Mouse (Mus musculus) CH12.LX (cell line): ENCODE measurements at regions not wholly inside any gene's neighbourhood (a gene's known extent, or its start where the extent isn't known, plus 50 kb on each side); places are given as distances from the start of the nearest gene placed in this dataset.

Source experiments
- DNase-seq: peaks from one replicate; pipeline ENCODE4 v3.0.0-alpha.2; 2013; ENCODE audit errors: extremely low read depth
- H3K27ac ChIP-seq: 2 replicates; pipeline ENCODE4 v1.5.1; 2012; ENCODE audit warnings: low read depth, mild to moderate bottlenecking, control low read depth, moderate library complexity; ENCODE audit not compliant: insufficient read depth
- H3K27me3 ChIP-seq: replicated peaks from 2 replicates; pipeline ENCODE3; 2012; ENCODE audit warnings: inconsistent platforms
- H3K36me3 ChIP-seq, 2 experiments: replicated peaks in 1 of 2; 2 replicates each; pipeline versions ENCODE3 to v1.6.1; 2012; ENCODE audit warnings: inconsistent platforms in 1 of 2, low read length in 1 of 2, mild to moderate bottlenecking in 1 of 2, mixed read lengths in 1 of 2, moderate library complexity in 1 of 2; ENCODE audit not compliant: control insufficient read depth in 1 of 2, insufficient read depth in 1 of 2
- H3K4me1 ChIP-seq, 2 experiments: 2 replicates each; pipeline ENCODE4 v1.6.1; 2012; ENCODE audit warnings: inconsistent platforms in 1 of 2, moderate library complexity in 1 of 2; ENCODE audit not compliant: insufficient read depth in 2 of 2, control insufficient read depth in 1 of 2
- H3K4me2 ChIP-seq: 2 replicates; pipeline ENCODE4 v1.6.1; 2012; ENCODE audit warnings: low read depth, mild to moderate bottlenecking, control low read depth; ENCODE audit not compliant: poor library complexity, insufficient read depth, severe bottlenecking
- H3K4me3 ChIP-seq, 3 experiments: fragments of 150-350 bp in 1 of 3; sonication (generic) in 1 of 3; replicated peaks in 1 of 3; 2 replicates each; pipeline versions ENCODE3 to v1.5.1; 2011 to 2012; ENCODE audit warnings: low read depth in 2 of 3, low read length in 2 of 3, mild to moderate bottlenecking in 2 of 3, moderate library complexity in 2 of 3, control low read depth in 1 of 3, improper control_type of control experiment in 1 of 3, inconsistent platforms in 1 of 3, mixed read lengths in 1 of 3; ENCODE audit not compliant: poor library complexity in 1 of 3
- H3K79me2 ChIP-seq: replicated peaks from 2 replicates; pipeline ENCODE4 v1.6.1; 2012; ENCODE audit warnings: mild to moderate bottlenecking, moderate library complexity; ENCODE audit not compliant: control insufficient read depth, poor library complexity, insufficient read depth, severe bottlenecking; ENCODE audit errors: extremely low read depth
- H3K9ac ChIP-seq: 2 replicates; pipeline ENCODE4 v1.6.1; 2012; ENCODE audit warnings: low read depth, mild to moderate bottlenecking, control low read depth, moderate library complexity; ENCODE audit not compliant: insufficient read depth
- H3K9me3 ChIP-seq: replicated peaks from 2 replicates; pipeline ENCODE3; 2012; ENCODE audit warnings: low read length, inconsistent platforms, mixed read lengths
- BHLHE40 ChIP-seq: IDR thresholded peaks from 2 replicates; pipeline ENCODE4 v1.6.1; 2011; ENCODE audit warnings: mild to moderate bottlenecking, low read depth, low read length, improper control_type of control experiment
- CHD1 ChIP-seq: IDR thresholded peaks from 2 replicates; pipeline ENCODE4 v1.6.1; 2012; ENCODE audit warnings: low read depth, low read length, improper control_type of control experiment, inconsistent platforms
- CHD2 ChIP-seq: IDR thresholded peaks from 2 replicates; pipeline ENCODE4 v1.6.1; 2011; ENCODE audit warnings: low read length, improper control_type of control experiment
- CTCF ChIP-seq, 2 experiments: IDR thresholded peaks in 1 of 2; conservative IDR thresholded peaks in 1 of 2; 2 replicates each; pipeline ENCODE4 v1.5.1; 2011 to 2012; ENCODE audit warnings: low read depth in 2 of 2, low read length in 2 of 2, improper control_type of control experiment in 1 of 2, inconsistent platforms in 1 of 2, mild to moderate bottlenecking in 1 of 2, moderate library complexity in 1 of 2
- E2F4 ChIP-seq: IDR thresholded peaks from 2 replicates; pipeline ENCODE4 v1.6.1; 2011; ENCODE audit warnings: low read depth, low read length, improper control_type of control experiment; ENCODE audit not compliant: insufficient replicate concordance
- ELF1 ChIP-seq: IDR thresholded peaks from 2 replicates; pipeline ENCODE4 v1.6.1; 2014; ENCODE audit warnings: low read depth, mild to moderate bottlenecking, inconsistent platforms, low read length, improper control_type of control experiment
- EP300 ChIP-seq: IDR thresholded peaks from 2 replicates; pipeline ENCODE4 v1.6.1; 2011; ENCODE audit warnings: low read length, improper control_type of control experiment
- ETS1 ChIP-seq: conservative IDR thresholded peaks from 2 replicates; pipeline ENCODE4 v1.6.1; 2012; ENCODE audit warnings: low read depth, mild to moderate bottlenecking, inconsistent platforms, low read length, improper control_type of control experiment, moderate library complexity
- GABPA ChIP-seq: IDR thresholded peaks from 2 replicates; pipeline ENCODE4 v1.6.1; 2012; ENCODE audit warnings: low read depth, low read length, improper control_type of control experiment, inconsistent platforms; ENCODE audit not compliant: insufficient replicate concordance
- HCFC1 ChIP-seq: IDR thresholded peaks from 2 replicates; pipeline ENCODE4 v1.6.1; 2012; ENCODE audit warnings: low read depth, mild to moderate bottlenecking, inconsistent platforms, low read length, improper control_type of control experiment
- IRF4 ChIP-seq: IDR thresholded peaks from 2 replicates; pipeline ENCODE4 v1.6.1; 2014; ENCODE audit warnings: low read depth, mild to moderate bottlenecking, inconsistent platforms, low read length, improper control_type of control experiment
- JUN ChIP-seq: IDR thresholded peaks from 2 replicates; pipeline ENCODE4 v1.6.1; 2011; ENCODE audit warnings: low read depth, mild to moderate bottlenecking, low read length, improper control_type of control experiment, moderate library complexity; ENCODE audit not compliant: insufficient read depth
- JUND ChIP-seq: conservative IDR thresholded peaks from 2 replicates; pipeline ENCODE4 v1.6.1; 2011; ENCODE audit warnings: low read depth, low read length, improper control_type of control experiment
- KAT2A ChIP-seq: IDR thresholded peaks from 2 replicates; pipeline ENCODE4 v1.6.1; 2012; ENCODE audit warnings: low read length, improper control_type of control experiment, inconsistent platforms; ENCODE audit not compliant: insufficient replicate concordance
- MAFK ChIP-seq: IDR thresholded peaks from 2 replicates; pipeline ENCODE4 v1.6.1; 2011; ENCODE audit warnings: low read length, improper control_type of control experiment; ENCODE audit not compliant: insufficient replicate concordance
- MAX ChIP-seq: IDR thresholded peaks from 2 replicates; pipeline ENCODE4 v1.6.1; 2011; ENCODE audit warnings: low read length, improper control_type of control experiment
- MAZ ChIP-seq: IDR thresholded peaks from 2 replicates; pipeline ENCODE4 v1.6.1; 2012; ENCODE audit warnings: low read depth, mild to moderate bottlenecking, inconsistent platforms, low read length, improper control_type of control experiment, moderate library complexity
- MEF2A ChIP-seq: IDR thresholded peaks from 2 replicates; pipeline ENCODE4 v1.6.1; 2014; ENCODE audit warnings: low read depth, mild to moderate bottlenecking, inconsistent platforms, low read length, improper control_type of control experiment, borderline replicate concordance
- MXI1 ChIP-seq: IDR thresholded peaks from 2 replicates; pipeline ENCODE4 v1.6.1; 2011; ENCODE audit warnings: mild to moderate bottlenecking, low read depth, low read length, improper control_type of control experiment
- MYC ChIP-seq: IDR thresholded peaks from 2 replicates; pipeline ENCODE4 v1.6.1; 2011; ENCODE audit warnings: low read depth, mild to moderate bottlenecking, improper control_type of control experiment, low read length
- NELFE ChIP-seq: IDR thresholded peaks from 2 replicates; pipeline ENCODE4 v1.6.1; 2011; ENCODE audit warnings: low read depth, low read length, improper control_type of control experiment
- NRF1 ChIP-seq: IDR thresholded peaks from 2 replicates; pipeline ENCODE4 v1.6.1; 2014; ENCODE audit warnings: low read depth, mild to moderate bottlenecking, inconsistent platforms, low read length, improper control_type of control experiment, moderate library complexity
- PAX5 ChIP-seq: IDR thresholded peaks from 2 replicates; pipeline ENCODE4 v1.6.1; 2012; ENCODE audit warnings: low read length, inconsistent platforms, mixed read lengths
- POLR2A ChIP-seq: IDR thresholded peaks from 2 replicates; pipeline ENCODE4 v1.6.1; 2011; ENCODE audit warnings: low read depth, mild to moderate bottlenecking, improper control_type of control experiment, low read length
- POLR2AphosphoS2 ChIP-seq: IDR thresholded peaks from 2 replicates; pipeline ENCODE4 v1.6.1; 2011; ENCODE audit warnings: low read depth, low read length, improper control_type of control experiment
- RAD21 ChIP-seq: IDR thresholded peaks from 2 replicates; pipeline ENCODE4 v1.6.1; 2011; ENCODE audit warnings: low read depth, mild to moderate bottlenecking, low read length, improper control_type of control experiment, moderate library complexity
- RCOR1 ChIP-seq: conservative IDR thresholded peaks from 2 replicates; pipeline ENCODE4 v1.6.1; 2012; ENCODE audit warnings: low read depth, mild to moderate bottlenecking, inconsistent platforms, low read length, improper control_type of control experiment
- SIN3A ChIP-seq: IDR thresholded peaks from 2 replicates; pipeline ENCODE4 v1.6.1; 2012; ENCODE audit warnings: low read length, improper control_type of control experiment, inconsistent platforms
- SMC3 ChIP-seq: IDR thresholded peaks from 2 replicates; pipeline ENCODE4 v1.6.1; 2011; ENCODE audit warnings: low read depth, low read length, improper control_type of control experiment
- TBP ChIP-seq: conservative IDR thresholded peaks from 2 replicates; pipeline ENCODE4 v1.6.1; 2011; ENCODE audit warnings: low read depth, low read length, improper control_type of control experiment
- TCF12 ChIP-seq: IDR thresholded peaks from 2 replicates; pipeline ENCODE4 v1.6.1; 2014; ENCODE audit warnings: low read depth, mild to moderate bottlenecking, inconsistent platforms, low read length, improper control_type of control experiment
- UBTF ChIP-seq: IDR thresholded peaks from 2 replicates; pipeline ENCODE4 v1.6.1; 2012; ENCODE audit warnings: low read depth, mild to moderate bottlenecking, inconsistent platforms, low read length, improper control_type of control experiment, moderate library complexity
- USF1 ChIP-seq: IDR thresholded peaks from 2 replicates; pipeline ENCODE4 v1.6.1; 2014; ENCODE audit warnings: low read depth, mild to moderate bottlenecking, inconsistent platforms, low read length, improper control_type of control experiment
- USF2 ChIP-seq: conservative IDR thresholded peaks from 2 replicates; pipeline ENCODE4 v1.6.1; 2011; ENCODE audit warnings: low read depth, low read length, improper control_type of control experiment
- ZC3H11A ChIP-seq: IDR thresholded peaks from 2 replicates; pipeline ENCODE4 v1.6.1; 2012; ENCODE audit warnings: low read depth, mild to moderate bottlenecking, inconsistent platforms, low read length, improper control_type of control experiment
- ZKSCAN1 ChIP-seq: IDR thresholded peaks from 2 replicates; pipeline ENCODE4 v1.6.1; 2012; ENCODE audit warnings: low read depth, inconsistent platforms, low read length, improper control_type of control experiment, borderline replicate concordance
- ZMIZ1 ChIP-seq: IDR thresholded peaks from 2 replicates; pipeline ENCODE4 v1.6.1; 2012; ENCODE audit warnings: low read depth, mild to moderate bottlenecking, inconsistent platforms, low read length, improper control_type of control experiment
- ZNF384 ChIP-seq: IDR thresholded peaks from 2 replicates; pipeline ENCODE4 v1.6.1; 2012; ENCODE audit warnings: low read depth, low read length, improper control_type of control experiment, inconsistent platforms
- dilution Hi-C: fragments of 300-500 bp; cut with MboI; formaldehyde crosslinking; loops from 2 replicates; pipeline ENCODE4 v1.14.3; 2020; ENCODE audit warnings: low sequenced_read_pairs; ENCODE audit not compliant: extremely low pct_unique_long_range_greater_than_20kb, extremely low pct_ligation_motif_present
- in situ Hi-C: fragments of 300-500 bp; cut with MboI; formaldehyde crosslinking; loops from 3 replicates; pipeline ENCODE4 v1.14.3; 2019; ENCODE audit warnings: low sequenced_read_pairs, low pct_ligation_motif_present, low pct_unique_long_range_greater_than_20kb, mixed read lengths

DNA sequence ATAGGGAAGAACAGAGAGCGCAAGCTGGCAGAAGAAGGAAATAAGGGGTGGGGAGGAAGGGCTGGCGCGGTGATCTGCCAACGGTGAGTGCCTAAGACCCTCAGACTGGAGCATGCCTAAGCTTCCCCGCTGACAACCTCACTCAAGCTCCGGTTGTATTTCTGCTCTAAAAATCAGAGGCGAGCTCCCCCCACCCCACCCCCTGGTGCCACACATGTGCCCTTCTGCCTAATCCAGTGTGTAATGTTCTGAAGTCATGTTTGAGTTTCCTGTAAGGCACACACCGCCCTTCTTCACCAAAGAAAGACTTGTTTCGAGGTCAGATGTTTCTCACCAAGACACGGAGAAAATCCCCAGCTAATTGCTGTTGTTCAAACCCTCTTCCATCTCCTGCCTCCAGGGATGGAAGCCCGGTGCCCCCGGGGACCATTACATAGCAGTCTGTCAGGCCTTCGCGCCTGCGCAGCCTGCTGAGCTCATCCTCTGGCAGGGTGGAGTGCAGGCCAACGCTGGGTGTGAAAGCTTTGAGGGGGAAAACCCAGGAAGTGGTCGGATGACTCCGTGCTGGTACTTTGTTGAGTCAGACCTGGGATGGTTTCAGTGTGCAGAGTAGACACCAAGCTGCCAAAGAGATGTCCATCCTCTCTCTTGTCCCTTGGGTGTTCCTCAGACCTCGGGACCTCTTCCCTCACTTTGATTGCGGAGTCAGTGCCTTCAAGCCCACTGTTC, 120.7 kb upstream of the Sox5 start:
- H3K9me3 ChIP-seq = peaks cover 3% of the 10 kb centered on the region
- TF ChIP-seq RCOR1 (peak; percentile 87; the same call in 1 of the 2 replicates), MXI1 (peak; percentile 34; the same call in 1 of the 2 replicates), KAT2A (peak; percentile 71; the same call in 1 of the 2 replicates), JUND (peak; percentile 91), USF1 (no peak), POLR2A (peak; percentile 57), MEF2A (peak; percentile 94), NRF1 (peak; percentile 94), USF2 (no peak), SIN3A (peak; percentile 41; the same call in 1 of the 2 replicates), ZKSCAN1 (no peak), MYC (0 out of 2 replicates have a peak, but pooled peaks have one; percentile 25), NELFE (0 out of 2 replicates have a peak, but pooled peaks have one; percentile 16), MAFK (peak; percentile 89), ZC3H11A (no peak), EP300 (peak; percentile 98), SMC3 (peak; percentile 17; the same call in 1 of the 2 replicates), PAX5 (no peak), TBP (peak; percentile 71), ETS1 (peak; percentile 98), CHD2 (peak; percentile 74), MAZ (peak; percentile 65; the same call in 1 of the 2 replicates), IRF4 (peak; percentile 98), CHD1 (no peak), ELF1 (no peak; the same call in none of the 2 replicates), POLR2AphosphoS2 (peak; percentile 47; the same call in 1 of the 2 replicates), GABPA (no peak; the same call in 1 of the 2 replicates), CTCF (conservative IDR thresholded peaks at IDR 0.05 in 1 of 2, IDR thresholded peaks at IDR 0.05 in 1 of 2; ENCODE audit: low read depth in 2 of 2, low read length in 2 of 2) (no peak), MAX (peak; percentile 63), RAD21 (no peak; the same call in none of the 2 replicates), JUN (peak; percentile 93), HCFC1 (no peak), BHLHE40 (peak; percentile 90), TCF12 (peak; percentile 92), ZMIZ1 (peak; percentile 69), ZNF384 (peak; percentile 55), UBTF (no peak), E2F4 (no peak)
- TF ChIP-seq, all 38 proteins: peak for 25
- H3K4me3 ChIP-seq = peak overlapping the region; percentile 10 to 46 (median 45)
- no peaks in the 10 kb centered on the region for H3K27me3 ChIP-seq
- dilution Hi-C loops (no loop called here), in situ Hi-C loops (no loop called here)
- H3K36me3 ChIP-seq = no peaks in the 10 kb centered on the region
- peaks cover 12 to 61% of the 10 kb centered on the region in 2 experiments for H3K4me1 ChIP-seq
- H3K27ac ChIP-seq = peak overlapping the region; percentile 91
- H3K4me2 ChIP-seq = peak overlapping the region; percentile 83
- H3K79me2 ChIP-seq = no peaks in the 10 kb centered on the region
- DNase-seq = peak; percentile 99
- peak overlapping the region; percentile 49 for H3K9ac ChIP-seq
